Mouse (Mus musculus): ENCODE results near the gene Bex2. TPM values are rescaled to one million over a fixed set of nuclear protein-coding genes. Genes with fewer than 3 reads are reported as not detected.
"Not testable (repeated sequence)": the region's sequence is repeated elsewhere in the genome, so short reads cannot be mapped to it uniquely, and the experiment has no call there.

Bex2 gene
- 58.7 and 66.7 TPM in 2 replicates for polyA plus RNA-seq (2014; fragmentation: Nextera tagmentation; extraction: Ambion mirVana)

GRCm38 (mm10) chrX:136068020-136068419 lies at the start of gene Bex2:
Gene Bex2, minus strand, starts transcription at chrX:136068236.
- not testable (repeated sequence) for H3K27ac ChIP-seq (ENCODE audit: low read depth, low read length); H3K4me1 ChIP-seq (ENCODE audit: control insufficient read depth, insufficient read depth, low read length); H3K36me3 ChIP-seq (ENCODE audit: control insufficient read depth, insufficient read depth, low read length); H3K27me3 ChIP-seq (ENCODE audit: control insufficient read depth, insufficient read depth, low read length); H3K9me3 ChIP-seq (replicated peaks; ENCODE audit: control insufficient read depth, low read length); H3K9ac ChIP-seq (ENCODE audit: low read depth, low read length)
- ATAC-seq (replicated peaks; ENCODE audit: insufficient number of reproducible peaks, low FRiP score, low TSS enrichment): peak; percentile 95
- WGBS (ENCODE audit: insufficient replicate concordance): no CpG with 5 or more reads among the region's 32 CpGs
- H3K4me2 ChIP-seq: peak within 1 kb of the TSS; percentile 59
- H3K4me3 ChIP-seq (ENCODE audit: low read depth, low read length): peak within 1 kb of the TSS; percentile 32

- no peaks in the 10 kb centered on the region for H3K4me1 ChIP-seq (ENCODE audit: control insufficient read depth, insufficient read depth, low read length)
- no peaks in the 10 kb centered on the region for H3K36me3 ChIP-seq (ENCODE audit: control insufficient read depth, insufficient read depth, low read length)
- peak; percentile 85 for ATAC-seq (replicated peaks; ENCODE audit: insufficient number of reproducible peaks, low FRiP score, low TSS enrichment)
- H3K9me3 ChIP-seq (replicated peaks; ENCODE audit: control insufficient read depth, low read length): no peaks in the 10 kb centered on the region
- 0 out of 2 replicates have a peak overlapping the region, but pooled peaks have one; percentile 47 for H3K9ac ChIP-seq (ENCODE audit: low read depth, low read length)
- 18% methylated on average over 23 of the region's 23 CpGs for WGBS (ENCODE audit: insufficient replicate concordance)
- H3K4me2 ChIP-seq: peak overlapping the region; percentile 59
- no peaks in the 10 kb centered on the region for H3K27me3 ChIP-seq (ENCODE audit: control insufficient read depth, insufficient read depth, low read length)
- peak overlapping the region; percentile 41; the same call in 1 of the 2 replicates for H3K27ac ChIP-seq (ENCODE audit: low read depth, low read length)
- H3K4me3 ChIP-seq (ENCODE audit: low read depth, low read length): peak overlapping the region; percentile 40
Measured at GRCm38 (mm10) chrX:136115419-136115961, 47.5 kb upstream of the Bex2 start.

- no peaks in the 10 kb centered on the region for H3K27me3 ChIP-seq (ENCODE audit: control insufficient read depth, insufficient read depth, low read length)
- WGBS (ENCODE audit: insufficient replicate concordance): 24% methylated on average over 4 of the region's 4 CpGs
- no peak for ATAC-seq (replicated peaks; ENCODE audit: insufficient number of reproducible peaks, low FRiP score, low TSS enrichment)
- H3K9ac ChIP-seq (ENCODE audit: low read depth, low read length): no peak overlapping the region
- no peak overlapping the region for H3K4me3 ChIP-seq (ENCODE audit: low read depth, low read length)
- no peaks in the 10 kb centered on the region for H3K4me1 ChIP-seq (ENCODE audit: control insufficient read depth, insufficient read depth, low read length)
- no peaks in the 10 kb centered on the region for H3K36me3 ChIP-seq (ENCODE audit: control insufficient read depth, insufficient read depth, low read length)
- no peaks in the 10 kb centered on the region for H3K9me3 ChIP-seq (replicated peaks; ENCODE audit: control insufficient read depth, low read length)
- no peak overlapping the region for H3K27ac ChIP-seq (ENCODE audit: low read depth, low read length)
- peak overlapping the region; percentile 59 for H3K4me2 ChIP-seq
Measured at GRCm38 (mm10) chrX:136115015-136115414, 47.0 kb upstream of the Bex2 start.

DNA sequence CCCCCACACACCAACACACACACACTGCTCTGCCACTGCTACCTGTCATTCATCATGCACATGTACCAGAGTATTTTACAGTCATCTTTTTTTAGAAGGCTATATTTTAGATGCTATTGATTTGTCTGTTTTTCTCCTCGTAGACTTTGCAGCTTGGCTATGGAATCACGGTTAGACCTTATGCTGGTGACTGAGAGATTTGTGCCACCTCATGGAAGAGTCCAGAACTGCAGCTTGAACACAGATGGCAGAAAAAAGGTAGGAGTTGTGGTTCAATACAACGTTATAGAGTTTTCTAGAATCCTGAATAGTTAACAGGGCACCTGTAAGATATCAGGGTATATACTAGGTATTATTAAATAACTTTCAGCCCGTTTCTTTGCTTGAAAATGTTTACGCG lies 39.9 kb upstream of the Bex2 start:
- H3K4me3 ChIP-seq (ENCODE audit: low read depth, low read length): no peak overlapping the region
- H3K9ac ChIP-seq (ENCODE audit: low read depth, low read length): no peak overlapping the region
- H3K27me3 ChIP-seq (ENCODE audit: control insufficient read depth, insufficient read depth, low read length): no peaks in the 10 kb centered on the region
- WGBS (ENCODE audit: insufficient replicate concordance): 43% methylated on average over 6 of the region's 6 CpGs
- H3K4me1 ChIP-seq (ENCODE audit: control insufficient read depth, insufficient read depth, low read length): no peaks in the 10 kb centered on the region
- ATAC-seq (replicated peaks; ENCODE audit: insufficient number of reproducible peaks, low FRiP score, low TSS enrichment): no peak
- no peak overlapping the region for H3K27ac ChIP-seq (ENCODE audit: low read depth, low read length)
- H3K4me2 ChIP-seq: no peak overlapping the region
- H3K36me3 ChIP-seq (ENCODE audit: control insufficient read depth, insufficient read depth, low read length): no peaks in the 10 kb centered on the region
- no peaks in the 10 kb centered on the region for H3K9me3 ChIP-seq (replicated peaks; ENCODE audit: control insufficient read depth, low read length)

GRCm38 (mm10) chrX:136104724-136105088 lies 36.7 kb upstream of the Bex2 start:
- Histone ChIP-seq H3K4me1 (ENCODE audit: control insufficient read depth, insufficient read depth, low read length) (no peaks in the 10 kb centered on the region), H3K4me3 (ENCODE audit: low read depth, low read length) (no peak overlapping the region), H3K9me3 (replicated peaks; ENCODE audit: control insufficient read depth, low read length) (no peaks in the 10 kb centered on the region), H3K9ac (ENCODE audit: low read depth, low read length) (no peak overlapping the region), H3K27me3 (ENCODE audit: control insufficient read depth, insufficient read depth, low read length) (no peaks in the 10 kb centered on the region), H3K4me2 (no peak overlapping the region), H3K36me3 (ENCODE audit: control insufficient read depth, insufficient read depth, low read length) (no peaks in the 10 kb centered on the region), H3K27ac (ENCODE audit: low read depth, low read length) (no peak overlapping the region)
- 66% methylated on average over 3 of the region's 3 CpGs for WGBS (ENCODE audit: insufficient replicate concordance)
- no peak for ATAC-seq (replicated peaks; ENCODE audit: insufficient number of reproducible peaks, low FRiP score, low TSS enrichment)

DNA sequence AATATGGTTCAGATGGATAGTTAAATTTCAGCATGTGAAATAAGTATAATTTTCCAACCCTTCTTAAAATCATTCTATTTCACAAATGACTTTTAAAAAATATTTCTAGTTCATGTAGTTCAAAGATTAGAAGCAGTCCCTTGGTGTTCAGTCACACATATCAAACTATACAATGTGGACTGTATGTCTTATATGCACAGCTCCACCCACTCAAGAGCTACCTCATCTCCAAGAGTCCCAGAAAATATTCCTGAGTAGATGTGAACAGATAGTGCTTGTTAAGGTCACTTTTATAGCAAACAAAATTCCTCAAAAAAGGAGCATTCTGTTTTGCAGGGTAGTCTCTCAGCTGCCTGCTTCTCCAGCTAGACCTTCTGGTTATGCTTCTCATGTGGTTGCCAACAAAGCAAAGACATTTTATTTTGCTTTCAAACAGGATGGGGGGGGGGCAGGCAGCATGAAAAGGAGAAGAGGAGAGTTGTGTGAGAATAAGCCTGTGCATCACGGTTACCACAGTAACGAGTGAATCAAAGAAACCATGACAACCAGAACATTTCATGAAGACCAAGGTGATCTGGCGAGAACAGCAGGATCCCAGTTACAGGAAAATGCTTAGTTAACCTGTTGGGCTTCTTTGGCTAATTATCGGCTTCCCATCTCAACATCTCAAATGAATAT lies 36.1 kb upstream of the Bex2 start:
- WGBS (ENCODE audit: insufficient replicate concordance): 58% methylated on average over 4 of the region's 4 CpGs
- H3K9ac ChIP-seq (ENCODE audit: low read depth, low read length): no peak overlapping the region
- H3K27ac ChIP-seq (ENCODE audit: low read depth, low read length): no peak overlapping the region
- ATAC-seq (replicated peaks; ENCODE audit: insufficient number of reproducible peaks, low FRiP score, low TSS enrichment): no peak
- no peaks in the 10 kb centered on the region for H3K36me3 ChIP-seq (ENCODE audit: control insufficient read depth, insufficient read depth, low read length)
- no peak overlapping the region for H3K4me3 ChIP-seq (ENCODE audit: low read depth, low read length)
- H3K4me2 ChIP-seq: no peak overlapping the region
- no peaks in the 10 kb centered on the region for H3K4me1 ChIP-seq (ENCODE audit: control insufficient read depth, insufficient read depth, low read length)
- no peaks in the 10 kb centered on the region for H3K27me3 ChIP-seq (ENCODE audit: control insufficient read depth, insufficient read depth, low read length)
- no peaks in the 10 kb centered on the region for H3K9me3 ChIP-seq (replicated peaks; ENCODE audit: control insufficient read depth, low read length)

DNA sequence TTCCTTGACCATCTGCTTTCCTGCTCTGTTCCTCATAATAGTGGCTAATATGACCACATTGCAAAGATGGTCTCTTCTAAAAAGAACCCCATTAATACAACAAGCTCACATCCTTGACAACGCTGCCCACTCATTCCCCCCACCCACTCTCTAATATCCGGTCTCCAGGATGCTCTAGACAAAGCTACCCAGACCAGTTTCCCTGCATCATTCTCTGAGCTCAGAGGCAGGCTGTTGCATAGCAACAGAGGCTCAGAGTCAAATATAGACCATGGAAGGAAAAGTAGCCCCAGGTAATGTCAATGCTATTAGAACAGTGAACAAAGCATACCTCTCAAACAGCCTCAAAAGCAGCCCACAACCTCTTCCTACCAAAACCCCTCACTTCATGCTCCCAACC lies 26.4 kb upstream of the Bex2 start:
- Histone ChIP-seq H3K27ac (ENCODE audit: low read depth, low read length) (no peak overlapping the region), H3K4me2 (no peak overlapping the region), H3K27me3 (ENCODE audit: control insufficient read depth, insufficient read depth, low read length) (no peaks in the 10 kb centered on the region), H3K4me3 (ENCODE audit: low read depth, low read length) (no peak overlapping the region), H3K36me3 (ENCODE audit: control insufficient read depth, insufficient read depth, low read length) (no peaks in the 10 kb centered on the region), H3K9ac (ENCODE audit: low read depth, low read length) (no peak overlapping the region), H3K4me1 (ENCODE audit: control insufficient read depth, insufficient read depth, low read length) (no peaks in the 10 kb centered on the region), H3K9me3 (replicated peaks; ENCODE audit: control insufficient read depth, low read length) (no peaks in the 10 kb centered on the region)
- 69% methylated on average over 2 of the region's 2 CpGs for WGBS (ENCODE audit: insufficient replicate concordance)
- ATAC-seq (replicated peaks; ENCODE audit: insufficient number of reproducible peaks, low FRiP score, low TSS enrichment): no peak

DNA sequence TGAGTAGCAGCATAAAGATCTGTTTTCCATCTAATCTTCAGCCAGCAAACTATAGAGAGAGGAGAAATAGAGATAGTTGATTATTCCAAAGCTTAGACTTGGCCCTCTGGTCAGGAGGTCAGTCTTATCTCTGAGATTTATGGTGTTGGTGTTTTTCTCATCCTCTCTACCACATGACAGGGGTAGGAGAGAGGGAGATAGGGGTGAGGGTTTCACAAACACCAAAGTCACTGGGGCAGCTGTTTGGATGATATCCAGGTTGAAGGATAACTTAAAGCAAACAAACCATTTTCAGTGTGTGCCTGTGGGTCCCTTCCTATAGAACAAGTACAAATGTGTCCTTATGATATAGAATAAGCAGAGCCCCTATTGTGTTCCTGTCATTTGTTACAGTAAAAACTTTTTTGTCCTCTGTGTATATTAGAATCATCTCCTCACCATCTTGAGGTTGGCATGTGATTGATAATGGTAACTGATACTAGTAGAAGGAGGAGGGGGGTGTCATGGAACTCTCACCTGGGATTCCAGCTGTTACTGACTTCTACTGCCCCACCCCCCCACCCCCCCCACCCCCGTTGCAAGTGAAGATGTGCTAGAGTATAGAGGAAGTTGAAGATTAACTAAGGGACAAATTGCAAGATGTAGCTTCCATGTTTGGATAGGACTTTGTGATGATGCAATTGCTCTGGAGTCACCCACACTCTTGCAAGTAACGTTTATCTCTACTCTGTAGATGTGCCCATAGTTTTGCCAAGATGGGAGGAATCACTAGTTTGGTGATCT lies 24.7 kb upstream of the Bex2 start:
- Histone ChIP-seq H3K9me3 (replicated peaks; ENCODE audit: control insufficient read depth, low read length) (no peaks in the 10 kb centered on the region), H3K4me1 (ENCODE audit: control insufficient read depth, insufficient read depth, low read length) (no peaks in the 10 kb centered on the region), H3K9ac (ENCODE audit: low read depth, low read length) (no peak overlapping the region), H3K4me3 (ENCODE audit: low read depth, low read length) (no peak overlapping the region), H3K27me3 (ENCODE audit: control insufficient read depth, insufficient read depth, low read length) (no peaks in the 10 kb centered on the region), H3K4me2 (no peak overlapping the region), H3K36me3 (ENCODE audit: control insufficient read depth, insufficient read depth, low read length) (no peaks in the 10 kb centered on the region), H3K27ac (ENCODE audit: low read depth, low read length) (no peak overlapping the region)
- ATAC-seq (replicated peaks; ENCODE audit: insufficient number of reproducible peaks, low FRiP score, low TSS enrichment): no peak
- WGBS (ENCODE audit: insufficient replicate concordance): 38% methylated on average over 2 of the region's 2 CpGs

Data from heart, embryonic 11.5 days (tissue).